Mouse (Mus musculus): Measurements from ENCODE around the gene Rapgef5. TPM values are rescaled to one million over a fixed set of nuclear protein-coding genes. Genes with fewer than 3 reads are reported as not detected.

Rapgef5 gene
- polyA plus RNA-seq (2014; fragmentation: Nextera tagmentation; extraction: Ambion mirVana), result 6.7 and 7.7 TPM in 2 replicates

DNA sequence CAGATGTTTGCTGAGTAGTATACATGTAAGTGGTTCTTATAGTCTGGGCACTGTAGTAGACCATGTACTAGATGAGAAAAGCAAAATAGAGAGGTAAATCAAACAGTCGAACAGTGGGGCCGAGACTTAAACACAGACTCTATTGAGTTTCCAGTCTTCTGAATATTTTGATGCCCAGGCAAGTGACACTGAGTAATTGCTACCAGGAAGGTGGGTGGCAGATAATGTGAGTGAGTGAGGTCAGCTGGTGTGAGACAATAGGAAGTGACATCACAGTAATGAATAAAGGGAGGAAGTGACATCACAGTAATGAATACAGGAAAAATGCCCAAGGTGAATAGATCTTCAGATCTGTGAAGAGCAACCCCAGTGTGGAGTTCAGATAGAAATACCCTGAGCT, at the start of gene Rapgef5:
Rapgef5 (plus strand) TSS at position 301 of the 400 bp plus-strand sequence.
- no peak within 1 kb of the TSS for H3K4me3 ChIP-seq (ENCODE audit: low read depth, low read length)
- H3K27ac ChIP-seq (replicated peaks; ENCODE audit: low read depth, low read length), result no peak within 1 kb of the TSS
- no peak for ATAC-seq (replicated peaks; ENCODE audit: insufficient number of reproducible peaks, low FRiP score, low TSS enrichment, low read depth)
- no peak within 1 kb of the TSS for H3K4me2 ChIP-seq (ENCODE audit: low read depth, low read length)
- H3K9ac ChIP-seq (replicated peaks; ENCODE audit: low read length), result no peak within 1 kb of the TSS
- no peaks in the 10 kb centered on the region for H3K4me1 ChIP-seq (ENCODE audit: control insufficient read depth, insufficient read depth, low read length)
- no peaks in the 10 kb centered on the region for H3K9me3 ChIP-seq (replicated peaks; ENCODE audit: control insufficient read depth, low read length)
- DNase-seq (ENCODE audit: low spot score), result no peak
- WGBS, result 94% methylated on average over 2 of the region's 2 CpGs
- H3K27me3 ChIP-seq (ENCODE audit: control insufficient read depth, insufficient read depth, low read length), result no peaks in the 10 kb centered on the region
- no peaks in the 10 kb centered on the region for H3K36me3 ChIP-seq (replicated peaks; ENCODE audit: control insufficient read depth, insufficient read depth, low read depth, low read length)

DNA sequence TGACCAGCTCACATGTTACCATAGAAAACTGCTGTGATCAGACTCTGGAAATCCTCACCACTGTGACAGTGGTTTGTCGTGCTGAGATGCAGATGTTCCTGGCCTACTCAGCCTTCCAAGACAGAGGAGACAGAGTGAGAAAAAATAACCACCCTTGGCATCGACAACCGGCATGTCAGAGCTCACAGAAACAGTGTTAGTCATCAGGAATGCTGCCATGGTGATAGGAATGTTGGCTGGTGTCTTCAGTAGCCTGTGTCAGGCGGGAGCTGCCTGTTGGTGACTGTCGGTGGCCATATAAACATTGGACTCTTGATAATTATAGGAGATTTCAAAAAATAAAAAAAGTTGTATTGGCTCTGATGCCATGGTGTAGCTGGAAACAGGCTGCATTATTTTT, 48.0 kb upstream of the Rapgef5 start:
- H3K4me1 ChIP-seq (ENCODE audit: control insufficient read depth, insufficient read depth, low read length), result no peaks in the 10 kb centered on the region
- H3K27ac ChIP-seq (replicated peaks; ENCODE audit: low read depth, low read length), result no peak overlapping the region
- H3K9me3 ChIP-seq (replicated peaks; ENCODE audit: control insufficient read depth, low read length), result no peaks in the 10 kb centered on the region
- H3K27me3 ChIP-seq (ENCODE audit: control insufficient read depth, insufficient read depth, low read length), result no peaks in the 10 kb centered on the region
- H3K4me2 ChIP-seq (ENCODE audit: low read depth, low read length), result no peak overlapping the region
- H3K4me3 ChIP-seq (ENCODE audit: low read depth, low read length), result no peak overlapping the region
- WGBS, result 62% methylated on average over 5 of the region's 5 CpGs
- DNase-seq (ENCODE audit: low spot score) (no peak), ATAC-seq (replicated peaks; ENCODE audit: insufficient number of reproducible peaks, low FRiP score, low TSS enrichment, low read depth) (no peak)
- no peaks in the 10 kb centered on the region for H3K36me3 ChIP-seq (replicated peaks; ENCODE audit: control insufficient read depth, insufficient read depth, low read depth, low read length)
- H3K9ac ChIP-seq (replicated peaks; ENCODE audit: low read length), result no peak overlapping the region

DNA sequence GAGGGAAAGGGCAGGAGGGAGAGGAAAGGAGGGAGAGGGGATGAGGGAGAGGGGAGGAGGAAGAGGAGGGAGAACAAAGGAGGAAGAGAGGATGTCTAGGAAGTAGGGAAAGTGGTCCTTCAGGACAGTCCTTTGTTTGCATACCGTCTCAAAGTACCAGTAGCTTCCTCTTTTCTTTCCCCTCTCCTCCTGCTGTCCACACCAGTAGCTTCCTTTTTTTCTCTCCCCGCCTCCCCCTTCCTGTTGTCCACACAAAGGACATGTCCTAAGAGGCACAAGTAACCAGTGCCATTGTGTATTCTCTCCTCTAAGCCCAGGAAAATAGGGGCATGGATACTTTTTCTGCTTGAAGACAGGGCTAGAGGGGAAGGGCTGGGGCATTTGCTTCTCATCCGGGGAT, 37.3 kb upstream of the Rapgef5 start:
- Histone ChIP-seq H3K4me3 (ENCODE audit: low read depth, low read length) (no peak overlapping the region), H3K27me3 (ENCODE audit: control insufficient read depth, insufficient read depth, low read length) (no peaks in the 10 kb centered on the region), H3K9ac (replicated peaks; ENCODE audit: low read length) (no peak overlapping the region), H3K4me2 (ENCODE audit: low read depth, low read length) (no peak overlapping the region), H3K36me3 (replicated peaks; ENCODE audit: control insufficient read depth, insufficient read depth, low read depth, low read length) (no peaks in the 10 kb centered on the region), H3K4me1 (ENCODE audit: control insufficient read depth, insufficient read depth, low read length) (no peaks in the 10 kb centered on the region), H3K9me3 (replicated peaks; ENCODE audit: control insufficient read depth, low read length) (no peaks in the 10 kb centered on the region), H3K27ac (replicated peaks; ENCODE audit: low read depth, low read length) (no peak overlapping the region)
- no peak for DNase-seq (ENCODE audit: low spot score)
- 48% methylated on average over 3 of the region's 3 CpGs for WGBS
- ATAC-seq (replicated peaks; ENCODE audit: insufficient number of reproducible peaks, low FRiP score, low TSS enrichment, low read depth), result no peak

DNA sequence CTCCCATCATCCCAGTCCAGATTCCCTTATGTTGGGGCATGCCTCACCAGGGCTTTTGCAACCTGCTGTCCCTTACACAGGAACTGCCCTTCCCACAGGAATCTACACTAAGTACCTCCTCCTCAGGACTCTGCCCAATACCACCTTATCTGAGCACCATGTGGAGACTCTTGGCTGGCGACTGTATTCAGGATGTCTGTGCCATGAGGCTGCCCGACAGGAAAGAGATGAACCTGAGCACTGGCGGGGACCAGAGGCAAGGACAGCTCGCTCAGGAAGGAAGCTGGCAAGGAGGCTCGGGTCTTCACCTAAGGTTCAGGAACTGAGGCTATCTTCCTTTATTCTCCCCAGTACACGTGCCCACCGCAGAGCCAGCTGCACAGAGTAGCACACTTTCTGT, 36.6 kb upstream of the Rapgef5 start:
- WGBS, result 68% methylated on average over 7 of the region's 7 CpGs

DNA sequence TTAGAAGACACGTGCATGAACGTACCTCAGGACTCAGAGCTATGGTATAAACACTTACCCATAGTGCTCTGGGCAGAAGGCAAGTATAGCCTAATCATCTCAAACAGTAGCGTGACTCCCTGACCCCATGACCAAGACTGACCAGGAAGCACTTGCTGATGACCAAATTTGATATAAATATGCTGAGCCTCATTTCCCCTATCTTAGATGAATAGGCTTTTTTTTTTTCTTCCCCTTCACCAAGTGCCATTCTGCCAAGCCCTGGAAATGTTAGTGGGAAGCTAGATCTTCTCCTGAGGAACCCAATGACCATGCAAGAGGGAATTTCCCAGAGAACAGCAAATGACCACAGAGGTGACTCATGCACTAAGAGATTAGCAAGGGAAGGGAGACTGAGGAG, 35.3 kb upstream of the Rapgef5 start:
- Histone ChIP-seq H3K9me3 (replicated peaks; ENCODE audit: control insufficient read depth, low read length) (no peaks in the 10 kb centered on the region), H3K27me3 (ENCODE audit: control insufficient read depth, insufficient read depth, low read length) (no peaks in the 10 kb centered on the region), H3K4me1 (ENCODE audit: control insufficient read depth, insufficient read depth, low read length) (no peaks in the 10 kb centered on the region), H3K27ac (replicated peaks; ENCODE audit: low read depth, low read length) (no peak overlapping the region), H3K36me3 (replicated peaks; ENCODE audit: control insufficient read depth, insufficient read depth, low read depth, low read length) (no peaks in the 10 kb centered on the region), H3K4me3 (ENCODE audit: low read depth, low read length) (no peak overlapping the region), H3K4me2 (ENCODE audit: low read depth, low read length) (no peak overlapping the region), H3K9ac (replicated peaks; ENCODE audit: low read length) (no peak overlapping the region)
- no peak for ATAC-seq (replicated peaks; ENCODE audit: insufficient number of reproducible peaks, low FRiP score, low TSS enrichment, low read depth)
- WGBS, result 79% methylated on average over 3 of the region's 3 CpGs
- DNase-seq (ENCODE audit: low spot score), result no peak

More for the DNA sequence above, 36.6 kb upstream of the Rapgef5 start:
- Histone ChIP-seq H3K4me3 (ENCODE audit: low read depth, low read length) (no peak overlapping the region), H3K9ac (replicated peaks; ENCODE audit: low read length) (no peak overlapping the region), H3K4me1 (ENCODE audit: control insufficient read depth, insufficient read depth, low read length) (no peaks in the 10 kb centered on the region), H3K4me2 (ENCODE audit: low read depth, low read length) (no peak overlapping the region), H3K27ac (replicated peaks; ENCODE audit: low read depth, low read length) (no peak overlapping the region), H3K36me3 (replicated peaks; ENCODE audit: control insufficient read depth, insufficient read depth, low read depth, low read length) (no peaks in the 10 kb centered on the region), H3K27me3 (ENCODE audit: control insufficient read depth, insufficient read depth, low read length) (no peaks in the 10 kb centered on the region), H3K9me3 (replicated peaks; ENCODE audit: control insufficient read depth, low read length) (no peaks in the 10 kb centered on the region)
- ATAC-seq (replicated peaks; ENCODE audit: insufficient number of reproducible peaks, low FRiP score, low TSS enrichment, low read depth) (no peak), DNase-seq (ENCODE audit: low spot score) (no peak)

DNA sequence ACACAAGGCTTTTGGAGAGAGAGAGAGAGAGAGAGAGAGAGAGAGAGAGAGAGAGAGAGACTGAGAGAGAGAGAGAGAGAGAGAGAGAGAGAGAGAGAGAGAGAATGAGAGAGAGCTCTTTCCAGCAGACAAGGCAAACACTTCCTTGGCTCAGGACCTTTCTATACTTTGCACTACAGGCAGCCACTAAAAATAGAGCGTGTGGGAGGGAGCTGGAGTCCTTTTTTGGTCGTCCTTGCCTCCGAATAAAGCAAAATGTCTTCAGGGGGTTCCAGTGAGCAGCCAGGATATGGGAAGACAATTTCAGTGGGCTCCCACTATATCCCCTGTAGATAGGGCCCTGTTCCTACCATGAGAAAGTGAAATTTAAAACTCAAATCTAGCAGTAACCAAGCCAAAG, 33.6 kb upstream of the Rapgef5 start:
- H3K4me1 ChIP-seq (ENCODE audit: control insufficient read depth, insufficient read depth, low read length), result no peaks in the 10 kb centered on the region
- ATAC-seq (replicated peaks; ENCODE audit: insufficient number of reproducible peaks, low FRiP score, low TSS enrichment, low read depth) (no peak), DNase-seq (ENCODE audit: low spot score) (no peak)
- H3K4me3 ChIP-seq (ENCODE audit: low read depth, low read length), result no peak overlapping the region
- H3K27ac ChIP-seq (replicated peaks; ENCODE audit: low read depth, low read length), result no peak overlapping the region
- no peaks in the 10 kb centered on the region for H3K27me3 ChIP-seq (ENCODE audit: control insufficient read depth, insufficient read depth, low read length)
- no peak overlapping the region for H3K4me2 ChIP-seq (ENCODE audit: low read depth, low read length)
- no peak overlapping the region for H3K9ac ChIP-seq (replicated peaks; ENCODE audit: low read length)
- no peaks in the 10 kb centered on the region for H3K36me3 ChIP-seq (replicated peaks; ENCODE audit: control insufficient read depth, insufficient read depth, low read depth, low read length)
- H3K9me3 ChIP-seq (replicated peaks; ENCODE audit: control insufficient read depth, low read length), result no peaks in the 10 kb centered on the region
- 23% methylated on average over 3 of the region's 3 CpGs for whole genome bisulfite sequencing

DNA sequence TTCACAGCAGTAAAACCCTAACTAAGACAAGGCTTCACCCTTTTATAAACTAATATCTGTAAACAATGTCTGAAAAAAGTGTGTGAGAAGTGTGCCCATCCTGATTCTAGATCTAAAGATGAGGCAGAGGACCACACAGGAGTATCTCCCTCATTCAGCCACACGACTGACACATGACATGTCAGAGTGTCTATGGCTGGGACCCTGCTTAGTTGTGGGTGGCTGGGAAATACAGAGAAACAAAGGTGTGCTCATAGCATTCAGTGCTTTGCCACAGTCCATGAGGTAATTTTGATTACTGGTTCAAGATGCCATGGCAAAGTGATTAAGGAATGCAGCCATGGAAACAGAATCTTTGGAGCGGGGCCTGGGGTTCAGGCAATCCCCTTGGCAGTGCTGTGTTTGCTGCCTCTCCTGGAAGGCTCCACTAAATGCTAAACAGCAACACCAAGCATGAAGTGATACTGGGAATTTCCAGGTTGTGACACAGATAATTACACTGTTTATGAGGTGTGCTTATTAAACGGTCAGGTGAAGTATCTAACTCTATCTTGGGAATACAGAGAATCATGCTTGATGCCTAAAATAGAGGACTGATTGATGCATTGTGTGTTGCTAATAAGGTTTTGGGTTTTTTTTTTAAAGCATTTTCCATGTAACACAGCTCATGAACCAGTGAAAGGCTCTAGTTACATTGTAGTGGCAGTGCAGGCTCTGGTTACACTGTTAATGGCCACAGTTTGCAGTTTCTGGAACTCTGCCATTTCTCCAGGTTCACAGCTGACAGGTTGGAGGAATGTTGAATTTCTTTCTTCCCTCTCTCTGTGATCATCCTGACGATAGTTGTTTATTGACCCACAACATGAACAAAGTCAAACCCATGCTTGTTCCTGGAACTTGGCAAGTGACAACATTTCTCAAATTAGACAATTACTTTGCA, 29.9 kb upstream of the Rapgef5 start:
- H3K9ac ChIP-seq (replicated peaks; ENCODE audit: low read length), result no peak overlapping the region
- no peak overlapping the region for H3K4me2 ChIP-seq (ENCODE audit: low read depth, low read length)
- ATAC-seq (replicated peaks; ENCODE audit: insufficient number of reproducible peaks, low FRiP score, low TSS enrichment, low read depth) (no peak), DNase-seq (ENCODE audit: low spot score) (peak; percentile 55)
- no peaks in the 10 kb centered on the region for H3K36me3 ChIP-seq (replicated peaks; ENCODE audit: control insufficient read depth, insufficient read depth, low read depth, low read length)
- no peaks in the 10 kb centered on the region for H3K9me3 ChIP-seq (replicated peaks; ENCODE audit: control insufficient read depth, low read length)
- H3K27ac ChIP-seq (replicated peaks; ENCODE audit: low read depth, low read length), result no peak overlapping the region
- 70% methylated on average over 4 of the region's 4 CpGs for WGBS
- no peaks in the 10 kb centered on the region for H3K27me3 ChIP-seq (ENCODE audit: control insufficient read depth, insufficient read depth, low read length)
- H3K4me3 ChIP-seq (ENCODE audit: low read depth, low read length), result no peak overlapping the region
- H3K4me1 ChIP-seq (ENCODE audit: control insufficient read depth, insufficient read depth, low read length), result no peaks in the 10 kb centered on the region

DNA sequence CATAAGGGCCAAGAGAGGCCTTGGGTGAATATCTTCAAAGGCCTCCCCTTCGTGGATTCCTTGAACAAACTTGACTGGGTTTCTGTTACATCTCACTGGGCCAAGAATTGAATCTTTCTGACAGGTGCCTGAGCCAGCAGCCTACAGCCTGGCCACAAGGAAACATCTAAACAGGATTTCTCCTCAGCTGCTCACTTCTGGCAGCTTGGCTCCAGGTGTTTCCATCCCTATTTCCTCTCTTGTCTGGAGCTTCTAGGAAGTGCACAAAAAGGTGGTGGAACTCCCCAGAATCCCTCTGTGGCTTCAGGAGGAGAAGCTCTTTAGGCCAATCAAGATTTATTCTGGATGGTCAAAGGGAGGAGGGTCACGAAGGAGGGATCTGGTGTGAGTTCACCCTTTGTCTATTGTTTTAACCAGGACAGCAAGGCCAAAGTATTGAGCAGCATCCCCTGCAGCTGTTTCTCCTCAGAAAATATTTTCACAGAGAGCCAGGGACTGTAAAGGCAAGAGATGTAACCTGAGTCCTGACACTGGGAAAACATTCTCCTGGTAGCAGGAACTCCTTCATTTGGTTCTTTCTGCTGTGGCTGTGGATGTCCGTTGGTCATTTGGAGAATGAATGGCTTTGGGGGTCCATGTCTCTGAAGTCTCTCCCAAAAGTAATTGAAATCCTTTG, 19.6 kb upstream of the Rapgef5 start:
- DNase-seq (ENCODE audit: low spot score), result peak; percentile 9
- WGBS, result 43% methylated on average over 3 of the region's 3 CpGs
- Histone ChIP-seq H3K36me3 (replicated peaks; ENCODE audit: control insufficient read depth, insufficient read depth, low read depth, low read length) (no peaks in the 10 kb centered on the region), H3K9ac (replicated peaks; ENCODE audit: low read length) (no peak overlapping the region), H3K4me2 (ENCODE audit: low read depth, low read length) (no peak overlapping the region), H3K9me3 (replicated peaks; ENCODE audit: control insufficient read depth, low read length) (no peaks in the 10 kb centered on the region), H3K27ac (replicated peaks; ENCODE audit: low read depth, low read length) (no peak overlapping the region), H3K27me3 (ENCODE audit: control insufficient read depth, insufficient read depth, low read length) (no peaks in the 10 kb centered on the region), H3K4me1 (ENCODE audit: control insufficient read depth, insufficient read depth, low read length) (no peaks in the 10 kb centered on the region), H3K4me3 (ENCODE audit: low read depth, low read length) (no peak overlapping the region)
- ATAC-seq (replicated peaks; ENCODE audit: insufficient number of reproducible peaks, low FRiP score, low TSS enrichment, low read depth), result no peak
